Mouse (Mus musculus): Measurements from ENCODE around the gene Zfp326.

DNA sequence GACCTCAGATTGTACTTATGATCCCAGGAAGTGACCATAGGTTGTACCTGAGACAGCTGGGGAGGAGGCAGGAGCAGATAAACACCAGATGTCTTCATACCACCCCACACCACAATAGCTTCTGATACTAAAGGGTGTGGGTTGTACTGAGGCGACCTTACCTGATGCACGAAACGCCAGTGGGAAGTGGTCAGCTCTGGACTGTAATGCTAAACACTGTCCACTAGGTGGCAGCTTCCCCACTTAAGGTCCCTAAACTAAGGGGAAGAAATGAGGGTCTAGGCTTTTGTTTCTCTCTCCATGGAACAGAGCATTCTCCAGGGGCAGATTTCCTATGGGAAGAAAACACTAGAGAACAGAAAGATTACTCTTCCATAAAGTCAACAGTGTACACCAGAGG is 53.9 kb downstream of the Zfp326 start:
- TF ChIP-seq CTCF (IDR thresholded peaks at IDR 0.05; ENCODE audit: borderline replicate concordance, insufficient read depth, low read length): peak; percentile 26; the same call in 1 of the 2 replicates
- no peak for TF ChIP-seq POLR2A (IDR thresholded peaks at IDR 0.05; ENCODE audit: low read depth, low read length)
